Mouse (Mus musculus) adrenal gland, postnatal 36 days (tissue): ENCODE data around the gene Dpm3. TPM values are rescaled to one million over a fixed set of nuclear protein-coding genes. Genes with fewer than 3 reads are reported as not detected.
"Not testable (repeated sequence)": the region's sequence is repeated elsewhere in the genome, so short reads cannot be mapped to it uniquely, and the experiment has no call there.

ENCODE experiments used
- DNase-seq, 2 experiments: peaks; one replicate each; pipeline ENCODE4 v3.0.0; 2021; ENCODE audit warnings: mixed read lengths in 1 of 2
- long read RNA-seq, 2 experiments: library from polyadenylated mRNA; stranded (forward); transcript quantifications; one replicate each; pipeline ENCODE4 v2.0.0; 2021; ENCODE audit warnings: borderline sequencing depth in 2 of 2
- total RNA-seq, 2 experiments: library from RNA; stranded (reverse); gene quantifications; 2 replicates each; pipeline ENCODE4 v1.2.3; 2021

Gene Dpm3
- 100 to 1,000 TPM; 117 to 130 TPM for total RNA-seq
- long read RNA-seq, experiment 1, transcript Dpm3-201 (2 exons, 404 nt) = major isoform, 85 of 97 reads
- long read RNA-seq, experiment 1, transcript Dpm3-203 (1 exons, 441 nt) = minor isoform, 12 of 97 reads
- long read RNA-seq, experiment 1, partial matches to known transcripts = 0 of 97 reads
- long read RNA-seq, experiment 1, other reads (novel, unspliced or antisense) = 0 of 97 reads
- long read RNA-seq, experiment 2, transcript Dpm3-203 (1 exons, 441 nt) = minor isoform, 5 of 53 reads
- long read RNA-seq, experiment 2, transcript Dpm3-201 (2 exons, 404 nt) = major isoform, 47 of 53 reads
- long read RNA-seq, experiment 2, partial matches to known transcripts = 0 of 53 reads
- long read RNA-seq, experiment 2, other reads (novel, unspliced or antisense) = 1 of 53 reads

DNA sequence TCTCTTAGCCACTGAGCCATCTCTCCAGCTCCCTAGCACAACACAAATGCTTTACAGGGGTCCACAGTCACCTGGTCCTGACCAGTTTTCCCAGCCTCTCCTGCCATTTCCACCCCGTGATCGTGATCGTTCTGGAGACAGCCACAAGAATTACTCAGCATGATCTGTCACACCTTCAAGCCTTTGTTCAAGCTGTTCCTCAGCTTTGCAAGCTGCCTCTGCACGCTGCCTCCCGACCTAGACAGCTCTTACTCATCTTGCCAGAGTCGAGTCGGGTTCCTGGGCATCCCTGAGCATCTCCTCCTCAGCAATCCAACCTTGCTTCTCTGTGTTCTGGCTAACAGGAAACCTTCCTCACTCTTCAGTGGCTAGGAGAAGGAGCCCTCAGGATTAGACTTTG is at the start of gene Dpm3:
Dpm3 (plus strand) TSS at position 283 of the 400 bp plus-strand sequence.
- no peak for DNase-seq

DNA sequence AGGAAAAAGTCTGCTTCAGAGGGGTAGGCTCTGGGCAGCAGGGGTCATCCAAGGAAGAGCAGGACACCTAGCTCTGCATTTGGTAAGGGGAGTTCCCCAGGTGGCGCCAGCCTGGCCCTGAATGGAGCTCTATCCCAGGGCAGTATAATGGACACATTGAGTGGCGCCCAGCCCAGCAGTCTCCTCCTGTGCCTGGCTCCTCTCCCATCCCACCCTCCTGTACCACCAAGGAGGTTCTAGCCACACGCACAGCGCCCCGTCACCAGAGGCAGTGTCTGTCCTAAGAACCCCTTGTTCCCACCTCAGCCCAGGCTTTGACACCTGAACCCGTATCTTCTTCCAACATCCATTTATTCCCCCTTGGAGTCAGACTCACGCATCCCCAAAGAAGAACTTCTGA is 49.4 kb upstream of the Dpm3 start:
- DNase-seq = no peak

DNA sequence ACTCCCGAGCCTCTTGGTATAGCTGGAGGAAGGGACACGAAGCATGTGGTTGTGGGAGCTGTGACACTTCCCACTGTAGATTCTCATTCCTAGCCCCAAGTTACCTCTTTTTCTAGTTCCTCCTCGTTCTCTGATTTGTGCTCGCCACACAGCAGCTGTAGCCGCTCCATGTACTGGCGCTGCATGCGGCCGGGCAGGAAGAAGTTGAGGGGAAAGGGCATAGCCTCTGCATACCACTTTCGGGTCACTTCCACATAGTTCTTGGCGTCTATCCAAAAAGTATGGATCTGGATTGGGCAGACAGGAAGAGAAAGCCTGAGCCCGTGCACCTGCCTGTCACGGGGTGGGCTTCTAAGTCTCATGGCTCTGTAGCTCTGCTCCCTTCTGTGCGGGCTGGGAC is 49.0 kb upstream of the Dpm3 start:
- DNase-seq = no peak

GRCm38 (mm10) chr3:89210731-89211130 is 48.4 kb upstream of the Dpm3 start:
- peak; percentile 57 to 71 for DNase-seq

- DNase-seq = peak; percentile 95 to 98
Measured at GRCm38 (mm10) chr3:89213803-89214530, 45.2 kb upstream of the Dpm3 start.

GRCm38 (mm10) chr3:89214681-89215411 is 44.3 kb upstream of the Dpm3 start, which contains the start of gene Thbs3:
Gene Thbs3 (plus strand): TSS chr3:89215180.
- DNase-seq = no peak

GRCm38 (mm10) chr3:89215853-89216252 is 43.3 kb upstream of the Dpm3 start:
- peak; percentile 81 to 87 for DNase-seq

DNA sequence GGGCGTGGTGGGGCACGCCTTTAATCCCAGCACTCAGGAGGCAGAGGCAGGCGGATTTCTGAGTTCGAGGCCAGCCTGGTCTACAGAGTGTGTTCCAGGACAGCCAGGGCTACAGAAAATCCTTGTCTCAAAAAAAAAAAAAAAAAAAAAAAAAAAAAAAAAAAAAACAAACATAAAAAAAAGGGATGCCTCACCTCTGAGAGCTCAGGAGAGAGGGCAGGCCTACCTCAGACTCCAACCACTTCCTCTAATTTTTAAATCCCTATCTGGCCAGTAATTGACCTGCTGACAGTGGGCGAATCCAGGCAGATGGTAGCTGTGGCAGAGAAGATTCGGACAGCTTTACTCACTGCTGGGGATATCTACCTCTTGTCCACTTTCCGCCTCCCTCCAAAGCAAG is 42.8 kb upstream of the Dpm3 start:
- DNase-seq = not testable (repeated sequence)

- DNase-seq = no peak
Measured at GRCm38 (mm10) chr3:89218271-89218670, 40.9 kb upstream of the Dpm3 start.

GRCm38 (mm10) chr3:89219546-89219945 is 39.6 kb upstream of the Dpm3 start:
- DNase-seq = no peak

GRCm38 (mm10) chr3:89221167-89221566 is 38.0 kb upstream of the Dpm3 start:
- DNase-seq = no peak

GRCm38 (mm10) chr3:89224796-89225195 is 34.4 kb upstream of the Dpm3 start:
- DNase-seq = no peak

DNA sequence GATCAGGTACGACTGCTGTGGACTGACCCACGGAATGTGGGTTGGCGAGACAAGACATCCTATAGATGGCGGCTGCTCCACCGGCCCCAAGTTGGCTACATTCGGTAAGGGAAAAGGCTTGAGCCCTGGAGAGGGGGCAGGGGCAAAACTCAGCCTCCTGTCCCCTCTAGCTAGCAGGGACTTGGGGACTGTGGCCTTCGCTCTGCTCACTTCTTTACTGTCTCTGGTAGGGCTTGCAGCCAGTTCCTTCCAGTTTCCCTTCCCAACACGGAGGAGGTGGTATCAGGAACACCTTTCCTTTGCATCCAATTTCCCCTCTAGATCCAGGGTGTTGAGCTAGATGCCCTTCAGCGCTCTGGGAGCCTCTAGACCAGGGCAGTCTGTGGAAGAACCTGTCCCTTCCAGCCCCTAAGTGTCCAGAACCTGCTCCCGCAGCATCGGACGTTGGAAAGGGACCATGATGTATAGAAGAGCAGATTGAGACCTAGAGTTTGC is 33.8 kb upstream of the Dpm3 start:
- no peak for DNase-seq

DNA sequence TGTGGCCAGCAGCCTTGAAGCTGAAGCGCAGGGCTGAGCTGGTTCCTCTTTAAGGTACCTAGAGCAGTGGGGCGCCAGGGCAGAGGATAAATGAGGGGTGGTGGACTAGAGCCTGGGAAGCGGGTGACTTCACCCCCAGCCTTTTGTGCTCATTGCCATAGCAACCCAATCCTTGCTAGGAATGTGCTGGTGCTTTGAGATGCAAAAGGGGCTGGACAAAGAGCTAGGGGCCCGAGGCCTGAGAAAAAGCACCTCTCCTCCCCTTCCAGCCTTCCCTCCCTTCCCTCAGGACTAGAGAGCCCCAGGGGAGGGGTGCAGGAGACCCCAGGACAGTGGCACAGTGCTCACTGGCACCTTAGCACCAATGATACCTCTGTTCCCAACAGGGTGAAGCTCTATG is 33.2 kb upstream of the Dpm3 start:
- no peak for DNase-seq

- no peak for DNase-seq
Measured at GRCm38 (mm10) chr3:89226361-89226760, 32.8 kb upstream of the Dpm3 start.

DNA sequence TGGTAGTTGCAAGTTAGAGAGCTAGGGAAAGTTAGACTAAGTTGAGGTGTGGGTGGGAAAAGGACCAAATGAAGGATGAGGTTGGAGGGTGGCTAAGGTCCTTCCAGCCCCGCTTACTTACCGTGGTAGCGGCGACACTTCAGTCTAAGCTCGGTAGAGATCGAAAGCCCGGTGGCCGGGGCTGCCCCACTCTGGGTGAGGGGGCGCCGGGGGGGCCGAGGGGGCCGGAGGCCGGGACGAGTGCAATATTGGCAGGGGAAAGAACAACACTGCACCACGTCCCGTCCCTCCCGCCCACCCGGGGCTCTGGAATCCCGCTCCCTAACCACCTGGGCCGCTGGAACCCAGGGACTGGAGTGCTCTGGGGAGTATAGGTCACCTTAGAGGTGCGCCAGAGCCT is 32.3 kb upstream of the Dpm3 start, which contains the start of gene Mtx1:
Mtx1 (minus strand) TSS at position 189 of the 400 bp plus-strand sequence.
- no peak for DNase-seq

DNA sequence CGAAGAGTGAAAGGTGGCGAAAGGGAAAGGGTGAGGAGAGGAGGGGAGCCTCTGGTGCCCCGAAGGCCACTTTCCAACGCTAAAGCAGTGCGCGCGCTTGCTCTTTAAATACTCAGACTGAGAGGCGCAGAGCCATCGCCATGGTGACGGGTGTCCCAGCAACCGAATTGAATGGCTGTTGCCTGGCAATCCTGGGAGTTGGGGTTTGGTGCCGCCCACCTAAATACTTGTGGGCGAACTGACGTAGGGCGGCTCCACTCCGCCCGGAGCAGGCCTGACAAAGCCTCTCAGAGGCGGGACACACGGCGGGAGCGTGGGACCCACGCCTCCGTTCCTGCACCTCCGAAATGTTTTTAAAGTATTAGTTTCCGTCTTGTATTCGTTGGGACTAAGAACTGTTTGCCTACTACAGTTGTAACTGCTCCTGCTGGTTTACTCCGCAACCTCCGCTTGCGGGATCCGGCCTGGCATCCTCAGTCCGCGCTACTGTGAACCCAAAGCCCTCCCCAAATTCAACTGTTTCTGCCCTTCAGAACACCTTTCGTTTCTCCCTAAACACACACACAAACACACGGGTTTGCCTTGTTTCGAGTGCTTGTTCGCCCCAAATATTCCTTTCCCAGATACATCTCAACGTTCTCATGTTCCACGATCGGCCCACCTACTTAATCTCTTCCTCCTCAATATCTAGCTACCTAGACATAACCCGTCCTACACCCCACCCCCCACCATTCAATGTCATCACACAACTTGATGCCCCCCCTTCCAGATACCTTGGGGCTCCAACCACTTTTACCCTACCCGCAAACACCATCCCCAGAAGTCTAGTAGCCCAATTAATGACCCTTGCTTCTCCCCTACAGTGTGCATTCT is 31.6 kb upstream of the Dpm3 start:
- peak; percentile 92 for DNase-seq

DNA sequence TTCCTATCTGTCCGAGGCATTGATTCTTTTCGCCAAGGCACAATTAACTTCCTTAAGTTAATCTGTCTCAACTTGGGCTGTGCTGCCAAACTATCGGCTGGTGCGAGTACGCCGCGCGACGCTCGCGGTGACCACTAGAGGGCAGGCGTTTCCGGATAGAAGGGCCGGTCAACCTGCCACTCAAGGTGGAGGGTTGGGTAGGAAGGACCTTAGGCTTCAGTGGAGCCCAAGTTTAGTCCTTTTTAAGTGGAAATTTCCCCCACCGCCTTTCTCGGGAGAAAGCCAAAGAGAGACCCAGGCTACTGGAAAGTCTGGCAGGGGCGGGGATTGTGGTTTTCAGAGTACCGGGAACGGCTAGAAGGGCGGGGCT is 31.0 kb upstream of the Dpm3 start:
- peak; percentile 89 to 91 for DNase-seq

DNA sequence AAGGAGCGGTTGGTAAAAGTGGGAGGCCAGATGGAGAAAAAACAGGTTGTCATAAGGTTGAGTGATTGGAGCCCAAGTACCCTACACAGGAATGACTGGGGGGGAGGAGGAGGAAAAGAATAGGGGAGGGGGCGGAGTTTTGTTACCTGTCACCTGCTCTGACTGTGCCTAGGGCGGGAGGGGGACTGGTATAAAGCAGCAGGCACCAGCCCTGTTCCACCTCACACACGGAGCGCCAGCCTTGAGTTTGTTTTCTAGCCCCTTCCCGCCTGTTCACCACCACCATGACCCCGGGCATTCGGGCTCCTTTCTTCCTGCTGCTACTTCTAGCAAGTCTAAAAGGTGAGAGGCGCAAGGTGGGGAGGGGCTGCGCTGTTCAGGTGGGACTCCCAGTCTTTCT is 30.3 kb upstream of the Dpm3 start, which contains the start of gene Muc1:
Muc1 (plus strand) TSS at position 222 of the 400 bp plus-strand sequence.
- DNase-seq = no peak

GRCm38 (mm10) chr3:89229276-89229675 is 29.9 kb upstream of the Dpm3 start:
- DNase-seq = no peak

DNA sequence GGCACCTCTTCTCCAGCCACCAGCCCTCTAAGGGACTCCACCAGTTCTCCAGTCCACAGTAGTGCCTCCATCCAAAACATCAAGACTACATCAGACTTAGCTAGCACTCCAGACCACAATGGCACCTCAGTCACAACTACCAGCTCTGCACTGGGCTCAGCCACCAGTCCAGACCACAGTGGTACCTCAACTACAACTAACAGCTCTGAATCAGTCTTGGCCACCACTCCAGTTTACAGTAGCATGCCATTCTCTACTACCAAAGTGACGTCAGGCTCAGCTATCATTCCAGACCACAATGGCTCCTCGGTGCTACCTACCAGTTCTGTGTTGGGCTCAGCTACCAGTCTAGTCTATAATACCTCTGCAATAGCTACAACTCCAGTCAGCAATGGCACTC is 28.6 kb upstream of the Dpm3 start:
- no peak for DNase-seq
